Mouse (Mus musculus) liver, embryonic 11.5 days (tissue): ENCODE measurements at regions not wholly inside any gene's neighbourhood (a gene's known extent, or its start where the extent isn't known, plus 50 kb on each side); places are given as distances from the start of the nearest gene placed in this dataset.

Source experiments
- ATAC-seq: fragments of 200-750 bp; cut with Nextera tagmentation; replicated peaks from 2 replicates; pipeline ENCODE4 v1.8.0; 2017; ENCODE audit warnings: moderate number of reproducible peaks, mild to moderate bottlenecking, moderate TSS enrichment, moderate library complexity; ENCODE audit not compliant: low FRiP score
- DNase-seq: peaks from one replicate; pipeline ENCODE4 v3.0.0-alpha.2; 2017; ENCODE audit warnings: low spot score
- H3K27ac ChIP-seq: fragments of 300-500 bp; sonication (generic); 2 replicates; pipeline ENCODE4 v1.5.1; 2014; ENCODE audit warnings: mild to moderate bottlenecking, low read depth, low read length, control low read depth
- H3K27me3 ChIP-seq: fragments of 300-500 bp; sonication (generic); replicated peaks from 2 replicates; pipeline ENCODE4 v1.6.1; 2014; ENCODE audit warnings: low read length, mixed read lengths; ENCODE audit not compliant: control insufficient read depth, insufficient read depth
- H3K36me3 ChIP-seq: fragments of 300-500 bp; sonication (generic); 2 replicates; pipeline ENCODE4 v1.6.1; 2014; ENCODE audit warnings: mild to moderate bottlenecking, low read length, moderate library complexity, mixed read lengths; ENCODE audit not compliant: control insufficient read depth, insufficient read depth
- H3K4me1 ChIP-seq: fragments of 300-500 bp; sonication (generic); replicated peaks from 2 replicates; pipeline ENCODE4 v1.6.1; 2014; ENCODE audit warnings: low read length, mixed read lengths; ENCODE audit not compliant: control insufficient read depth, insufficient read depth
- H3K4me2 ChIP-seq: fragments of 300-500 bp; sonication (generic); 2 replicates; pipeline ENCODE4 v1.6.1; 2014; ENCODE audit warnings: mild to moderate bottlenecking, control low read depth, moderate library complexity
- H3K4me3 ChIP-seq: fragments of 300-500 bp; sonication (generic); 2 replicates; pipeline ENCODE4 v1.5.1; 2014; ENCODE audit warnings: low read depth, low read length, control low read depth
- H3K9ac ChIP-seq: fragments of 300-500 bp; sonication (generic); 2 replicates; pipeline ENCODE4 v1.6.1; 2014; ENCODE audit warnings: low read depth, low read length, control low read depth
- H3K9me3 ChIP-seq: fragments of 300-500 bp; sonication (generic); 2 replicates; pipeline ENCODE4 v1.6.1; 2016; ENCODE audit warnings: low read length, inconsistent platforms, mixed read lengths; ENCODE audit not compliant: control insufficient read depth
- WGBS: fragments of 180-500 bp; shearing (Covaris S2); extraction: QIAGEN DNeasy Blood & Tissue Kit; methylation state at CpG from one replicate; pipeline ENCODE4 v1.1.7; 2014; 5-methylcytosine and 5-hydroxymethylcytosine counted together

DNA sequence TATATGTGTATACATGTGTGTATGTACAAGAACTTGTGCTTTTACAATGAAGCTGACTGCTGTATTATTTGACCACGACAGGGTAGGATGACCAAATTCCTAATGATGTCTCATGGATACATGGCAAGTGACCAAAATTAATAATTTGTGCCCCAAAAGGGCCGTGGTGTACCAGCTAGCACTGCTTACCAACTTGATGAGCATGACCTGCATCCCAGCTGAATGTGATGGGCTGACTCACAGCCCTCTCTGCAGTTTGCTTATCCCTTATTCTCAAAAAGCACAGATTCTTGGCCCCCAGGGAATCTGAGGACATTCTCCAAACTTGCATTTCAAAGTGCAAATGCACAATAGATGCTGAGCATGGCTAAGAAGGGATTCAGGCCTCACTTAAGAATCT, 420.8 kb downstream of the Sox2 start:
- no peak overlapping the region for H3K27ac ChIP-seq
- no peak for DNase-seq
- no peak overlapping the region for H3K9ac ChIP-seq
- ATAC-seq: no peak
- H3K9me3 ChIP-seq: no peaks in the 10 kb centered on the region
- H3K4me1 ChIP-seq: no peaks in the 10 kb centered on the region
- no peaks in the 10 kb centered on the region for H3K36me3 ChIP-seq
- WGBS: 64% methylated on average over 2 of the region's 2 CpGs
- no peak overlapping the region for H3K4me3 ChIP-seq
- H3K4me2 ChIP-seq: no peak overlapping the region
- H3K27me3 ChIP-seq: no peaks in the 10 kb centered on the region

DNA sequence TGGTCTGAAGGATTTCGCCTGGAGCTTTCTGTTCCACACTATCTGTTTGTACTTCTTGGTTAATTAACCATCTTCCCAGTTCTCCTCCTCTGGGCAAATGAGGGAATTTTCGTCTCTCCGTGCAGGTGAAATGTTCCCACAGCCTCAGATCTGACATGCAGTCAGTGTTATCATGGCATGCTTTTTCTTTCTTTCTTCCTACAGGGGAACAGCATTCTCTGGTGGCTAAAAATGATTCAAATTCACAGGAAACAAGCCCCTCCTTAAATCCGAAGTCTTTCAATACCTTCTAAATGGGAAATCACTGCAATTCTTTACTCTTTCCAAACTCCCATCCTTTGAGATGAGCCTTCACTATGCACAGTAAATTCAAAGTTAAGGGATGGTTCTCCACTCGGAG, 429.7 kb downstream of the Sox2 start:
- no peak for ATAC-seq
- Histone ChIP-seq H3K27ac (no peak overlapping the region), H3K9me3 (no peaks in the 10 kb centered on the region), H3K36me3 (no peaks in the 10 kb centered on the region), H3K27me3 (no peaks in the 10 kb centered on the region), H3K9ac (no peak overlapping the region), H3K4me3 (no peak overlapping the region), H3K4me1 (no peaks in the 10 kb centered on the region), H3K4me2 (no peak overlapping the region)
- no peak for DNase-seq
- 56% methylated on average over 5 of the region's 5 CpGs for WGBS

DNA sequence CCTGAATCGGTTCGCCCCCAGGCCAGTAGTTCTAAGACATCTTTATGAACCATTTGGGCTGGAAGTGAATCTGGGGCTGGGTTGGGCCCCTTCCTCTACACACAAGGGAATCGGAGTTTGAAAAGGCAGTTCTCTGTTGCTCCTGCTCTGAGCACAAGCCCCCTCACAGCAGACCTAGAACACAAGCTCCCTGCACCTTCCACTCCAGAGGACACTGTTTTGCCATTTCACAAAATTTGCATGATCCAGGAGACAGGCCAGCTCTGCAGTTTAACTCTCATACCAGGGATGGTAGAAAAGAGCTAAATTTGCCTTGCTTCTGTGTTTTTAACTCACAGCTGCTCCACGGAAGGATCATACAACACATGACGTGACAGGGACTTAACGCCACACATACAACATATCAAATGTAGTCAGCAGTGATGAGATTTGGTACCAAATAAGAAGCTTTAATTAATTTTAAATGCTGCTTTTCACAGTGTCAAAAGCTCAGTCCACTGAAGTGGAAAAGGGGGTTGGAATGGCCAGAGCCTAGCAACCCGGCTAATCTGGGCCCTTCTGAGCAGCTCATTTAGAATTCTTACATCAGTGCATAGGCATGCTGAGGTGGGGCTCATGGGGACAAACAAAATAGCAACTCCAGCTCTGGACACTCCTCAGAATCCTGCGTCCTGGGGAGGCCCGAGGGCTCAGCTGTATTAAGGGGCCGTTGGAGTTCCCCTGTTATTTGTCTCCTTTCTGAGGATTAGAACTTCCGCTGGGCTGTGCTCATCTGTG, 434.1 kb downstream of the Sox2 start:
- Histone ChIP-seq H3K9me3 (no peaks in the 10 kb centered on the region; the same call in 1 of the 2 replicates), H3K4me1 (no peaks in the 10 kb centered on the region), H3K4me3 (no peak overlapping the region), H3K36me3 (no peaks in the 10 kb centered on the region), H3K27me3 (no peaks in the 10 kb centered on the region), H3K4me2 (no peak overlapping the region), H3K9ac (no peak overlapping the region), H3K27ac (no peak overlapping the region)
- no peak for DNase-seq
- ATAC-seq: no peak
- 80% methylated on average over 11 of the region's 11 CpGs for WGBS

DNA sequence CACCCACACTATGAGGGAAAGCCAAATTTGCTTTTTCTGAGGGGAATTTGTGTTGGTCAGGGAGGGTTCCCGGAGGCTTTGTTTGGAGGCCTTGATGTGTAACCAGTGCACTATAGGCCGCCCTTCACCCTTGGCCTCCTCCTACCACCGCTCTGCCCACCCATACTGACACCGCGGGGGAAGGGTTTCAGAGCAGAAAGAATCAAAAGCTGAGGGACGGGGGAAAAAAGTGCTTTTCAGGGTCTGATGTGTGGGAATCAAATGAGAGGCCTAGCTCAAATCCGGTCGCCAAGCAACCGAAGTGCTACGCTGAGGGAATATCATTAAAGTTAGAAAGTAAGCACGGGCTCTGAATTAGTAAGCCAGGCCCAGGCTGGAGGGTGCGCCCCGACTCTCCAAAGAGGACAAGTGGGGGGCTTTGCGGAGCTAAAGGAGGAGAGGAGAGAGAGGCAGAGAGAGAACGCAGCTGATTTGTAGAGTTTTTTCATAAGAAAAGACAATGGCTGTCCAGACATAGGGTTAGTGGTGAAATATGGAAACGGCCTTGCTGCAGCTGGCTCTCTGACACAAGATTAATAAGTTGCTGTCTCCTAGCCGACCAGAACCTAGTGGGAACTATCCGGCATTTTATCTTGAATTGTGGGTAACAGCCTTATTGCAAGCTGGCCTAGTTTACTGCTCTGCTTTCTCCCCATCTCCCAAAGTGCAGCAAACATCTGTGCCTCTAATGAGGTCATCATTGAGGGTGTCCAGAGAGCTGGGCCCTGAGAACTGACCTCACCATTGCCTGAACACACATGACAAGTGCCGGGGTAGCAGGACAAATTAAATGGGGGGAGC, 438.3 kb downstream of the Sox2 start:
- DNase-seq: no peak
- 69% methylated on average over 19 of the region's 19 CpGs for WGBS
- Histone ChIP-seq H3K27ac (no peak overlapping the region), H3K4me2 (no peak overlapping the region), H3K27me3 (no peaks in the 10 kb centered on the region), H3K9ac (no peak overlapping the region), H3K36me3 (no peaks in the 10 kb centered on the region), H3K4me1 (no peaks in the 10 kb centered on the region), H3K4me3 (no peak overlapping the region), H3K9me3 (no peaks in the 10 kb centered on the region; the same call in 1 of the 2 replicates)
- no peak for ATAC-seq

DNA sequence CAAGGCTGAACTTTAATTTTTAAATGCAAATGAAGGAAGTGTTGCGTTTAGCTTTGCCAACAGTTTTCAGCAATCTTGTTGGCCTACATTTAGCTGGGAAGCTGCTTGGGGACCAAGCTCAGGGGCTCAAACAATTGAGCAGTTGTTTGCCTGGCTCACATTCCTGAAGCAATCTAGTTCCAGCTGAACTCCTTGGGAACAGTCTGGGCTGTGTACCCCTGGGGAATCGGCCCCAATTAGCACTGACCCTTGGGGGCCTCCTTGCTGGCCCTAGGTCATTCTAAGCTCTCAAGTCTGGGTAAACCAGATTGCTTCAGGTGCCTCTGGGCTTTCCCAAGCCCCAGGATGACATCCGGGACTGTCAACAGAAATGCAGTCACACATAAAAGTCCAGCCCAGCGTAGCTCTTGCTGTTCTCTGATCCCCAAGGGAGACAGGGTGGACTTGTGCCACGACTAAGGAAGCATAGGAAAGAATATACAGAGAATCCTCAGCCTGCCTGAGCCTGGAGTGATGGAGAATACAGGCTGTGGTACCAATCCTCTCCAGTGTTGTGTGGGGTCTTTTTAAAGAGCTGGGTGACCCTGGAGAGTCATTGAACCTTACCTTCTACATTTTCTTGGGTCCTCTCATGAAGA, 440.4 kb downstream of the Sox2 start:
- no peak overlapping the region for H3K4me3 ChIP-seq
- H3K27me3 ChIP-seq: no peaks in the 10 kb centered on the region
- H3K27ac ChIP-seq: no peak overlapping the region
- H3K4me2 ChIP-seq: no peak overlapping the region
- DNase-seq (no peak), ATAC-seq (no peak)
- 63% methylated on average over 5 of the region's 5 CpGs for WGBS
- H3K36me3 ChIP-seq: no peaks in the 10 kb centered on the region
- H3K9ac ChIP-seq: no peak overlapping the region
- H3K9me3 ChIP-seq: no peaks in the 10 kb centered on the region; the same call in 1 of the 2 replicates
- no peaks in the 10 kb centered on the region for H3K4me1 ChIP-seq

DNA sequence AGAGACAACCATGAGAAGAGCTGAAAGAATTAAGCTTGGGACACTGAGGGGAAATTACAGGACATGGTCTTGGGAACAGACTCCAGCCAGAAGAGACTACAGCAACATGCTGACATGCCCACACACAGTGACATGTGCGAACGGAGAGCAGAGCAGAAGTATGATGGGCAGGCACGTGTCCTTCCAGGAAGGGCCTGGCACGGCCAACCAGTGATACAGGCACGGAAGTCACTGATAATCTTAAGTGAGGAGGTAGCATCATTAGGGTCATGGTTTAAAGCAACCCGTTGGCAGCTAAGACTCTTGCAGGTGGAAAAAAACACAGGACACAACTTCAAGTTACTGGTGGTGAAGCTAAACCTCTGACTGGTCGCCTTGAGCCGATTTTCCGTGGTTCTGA, 442.8 kb downstream of the Sox2 start:
- Histone ChIP-seq H3K4me3 (no peak overlapping the region), H3K9ac (no peak overlapping the region), H3K4me1 (no peaks in the 10 kb centered on the region), H3K36me3 (no peaks in the 10 kb centered on the region), H3K9me3 (no peaks in the 10 kb centered on the region), H3K4me2 (no peak overlapping the region), H3K27ac (no peak overlapping the region), H3K27me3 (no peaks in the 10 kb centered on the region)
- no peak for DNase-seq
- WGBS: 85% methylated on average over 9 of the region's 9 CpGs
- no peak for ATAC-seq

DNA sequence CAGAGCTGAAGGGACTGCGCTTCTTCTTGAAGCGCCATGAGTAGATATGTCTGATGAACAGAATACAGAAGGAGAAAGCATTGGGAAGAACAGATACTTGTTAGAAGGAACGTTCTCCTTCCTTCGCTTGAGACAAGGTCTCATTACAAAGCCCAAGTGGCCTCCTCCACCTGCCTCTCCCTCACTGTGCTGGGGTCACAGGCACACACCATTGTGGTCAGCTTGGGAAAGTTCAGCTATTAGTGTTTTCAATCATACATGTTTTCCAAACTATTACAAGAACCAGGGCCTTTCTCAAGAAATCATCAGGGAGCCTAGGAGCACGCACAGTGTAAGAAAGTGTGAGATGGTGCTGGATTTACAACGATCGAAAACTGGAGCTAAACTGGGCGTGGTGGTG, 445.0 kb downstream of the Sox2 start:
- H3K36me3 ChIP-seq: no peaks in the 10 kb centered on the region
- DNase-seq: no peak
- no peak overlapping the region for H3K9ac ChIP-seq
- H3K27ac ChIP-seq: no peak overlapping the region
- 88% methylated on average over 8 of the region's 8 CpGs for WGBS
- no peak overlapping the region for H3K4me2 ChIP-seq
- no peaks in the 10 kb centered on the region for H3K4me1 ChIP-seq
- H3K27me3 ChIP-seq: no peaks in the 10 kb centered on the region
- ATAC-seq: no peak
- no peaks in the 10 kb centered on the region for H3K9me3 ChIP-seq
- no peak overlapping the region for H3K4me3 ChIP-seq

DNA sequence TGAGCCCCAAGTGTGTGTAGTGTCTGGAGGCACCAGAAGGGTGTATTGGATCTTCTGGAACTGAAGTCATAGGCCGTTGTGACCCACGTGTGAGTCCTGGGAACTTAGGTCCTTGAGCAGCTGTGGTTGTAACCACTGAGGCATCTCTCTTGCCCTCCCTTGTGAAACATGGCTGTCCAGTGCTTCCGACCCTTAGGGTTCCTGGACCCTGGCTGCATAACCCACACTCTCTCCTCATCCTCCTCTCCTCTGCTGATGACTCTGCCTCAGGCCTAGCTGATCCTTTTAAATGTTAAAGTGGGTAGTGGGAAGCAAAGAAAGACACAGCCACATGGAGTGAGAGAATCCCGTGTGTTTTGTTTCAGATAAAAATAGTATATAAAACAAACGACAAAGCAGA, 446.2 kb downstream of the Sox2 start:
- Histone ChIP-seq H3K9me3 (no peaks in the 10 kb centered on the region), H3K4me3 (no peak overlapping the region), H3K9ac (no peak overlapping the region), H3K4me1 (no peaks in the 10 kb centered on the region), H3K36me3 (no peaks in the 10 kb centered on the region), H3K4me2 (no peak overlapping the region), H3K27me3 (no peaks in the 10 kb centered on the region), H3K27ac (no peak overlapping the region)
- ATAC-seq (no peak), DNase-seq (no peak)
- 82% methylated on average over 5 of the region's 5 CpGs for WGBS
